Mouse (Mus musculus) liver, embryonic 14.5 days (tissue): ENCODE data around the gene Cgnl1.

ENCODE experiments used
- CTCF ChIP-seq: IDR thresholded peaks from 2 replicates; pipeline ENCODE4 v1.5.1; 2016; ENCODE audit warnings: antibody characterized with exemption, low read depth, control low read depth
- EP300 ChIP-seq: IDR thresholded peaks from 2 replicates; pipeline ENCODE4 v1.6.1; 2016; ENCODE audit warnings: antibody characterized with exemption, low read depth

DNA sequence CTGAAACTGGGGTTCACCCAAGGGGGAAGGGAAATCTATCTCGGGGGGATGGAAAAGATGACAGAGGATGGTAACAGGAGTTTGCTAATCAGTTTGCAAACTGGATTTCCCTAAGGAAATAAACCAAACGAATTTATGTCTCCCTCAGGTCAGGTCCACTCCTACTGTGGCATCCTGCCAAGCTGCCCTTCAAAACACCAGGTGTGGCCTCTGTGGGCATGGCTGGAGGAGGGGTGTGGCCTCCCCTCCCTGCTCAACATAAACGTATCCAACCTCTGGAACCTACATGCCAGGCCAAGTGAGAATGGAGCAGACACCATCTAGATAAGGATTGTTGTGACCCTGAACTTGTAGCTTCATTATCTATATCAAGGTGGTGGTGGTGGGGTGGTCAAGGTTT lies 185.0 kb downstream of the Cgnl1 start:
- TF ChIP-seq EP300, result no peak
- no peak for TF ChIP-seq CTCF
